Mouse (Mus musculus) heart, adult 10 weeks (tissue): Measurements from ENCODE around the gene Knstrn. TPM values are rescaled to one million over a fixed set of nuclear protein-coding genes. Genes with fewer than 3 reads are reported as not detected.

Source experiments
- polyA plus RNA-seq: library from polyadenylated mRNA; stranded (reverse); fragments of 350-450 nt; fragmentation: Illumina TruSeq; extraction: RNeasy Lipid Tissue Mini Kit (QIAGEN cat#74804); gene quantifications from one replicate; pipeline ENCODE4 v1.2.3, GENCODE M21; 2014; ENCODE audit warnings: low read depth, low replicate concordance

Gene Knstrn
- polyA plus RNA-seq, result 0.86 TPM

DNA sequence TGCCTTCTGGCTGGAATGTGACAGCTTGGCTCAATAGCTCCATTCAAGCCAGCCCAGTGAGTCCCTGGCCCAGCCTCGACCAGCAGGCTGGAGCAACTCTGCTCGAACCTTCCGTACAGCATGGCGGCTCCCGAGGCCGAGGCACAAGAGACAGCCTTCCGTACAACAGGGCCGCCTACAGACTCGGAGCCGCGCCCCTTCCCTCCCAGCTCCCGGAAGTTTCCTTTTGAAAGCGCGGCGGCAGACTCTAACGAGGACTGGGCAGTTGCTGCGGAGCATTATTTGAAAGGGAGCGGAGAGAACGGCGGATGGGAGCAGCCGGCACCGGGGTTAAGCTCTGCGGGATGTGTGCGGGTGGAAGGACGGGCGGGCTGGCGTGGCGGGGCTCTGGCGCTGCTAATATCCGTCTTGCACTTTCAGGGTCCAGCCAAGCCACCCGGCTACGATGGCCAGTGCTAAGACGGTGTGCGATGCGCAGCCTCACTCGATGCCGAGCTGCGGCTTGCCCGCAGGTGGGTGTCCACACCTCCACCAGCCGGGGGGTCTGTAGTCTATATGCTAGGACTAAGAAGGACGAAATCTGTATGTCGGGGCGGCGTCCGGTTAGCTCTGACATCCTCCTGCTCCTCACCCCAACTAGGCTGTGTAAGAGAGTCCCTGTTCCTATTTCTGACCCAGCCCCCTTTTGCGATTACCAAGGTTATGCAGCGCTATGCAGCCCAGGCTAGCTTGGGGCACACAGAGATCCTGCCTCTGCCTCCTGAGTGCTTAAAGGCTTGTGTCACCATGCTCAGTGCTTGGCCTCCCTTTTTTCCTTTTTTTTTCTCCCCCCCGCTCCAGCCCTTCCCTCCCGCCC lies at the start of gene Knstrn:
TSS of gene Knstrn (plus strand) at position 23 of the 856 bp plus-strand sequence.

DNA sequence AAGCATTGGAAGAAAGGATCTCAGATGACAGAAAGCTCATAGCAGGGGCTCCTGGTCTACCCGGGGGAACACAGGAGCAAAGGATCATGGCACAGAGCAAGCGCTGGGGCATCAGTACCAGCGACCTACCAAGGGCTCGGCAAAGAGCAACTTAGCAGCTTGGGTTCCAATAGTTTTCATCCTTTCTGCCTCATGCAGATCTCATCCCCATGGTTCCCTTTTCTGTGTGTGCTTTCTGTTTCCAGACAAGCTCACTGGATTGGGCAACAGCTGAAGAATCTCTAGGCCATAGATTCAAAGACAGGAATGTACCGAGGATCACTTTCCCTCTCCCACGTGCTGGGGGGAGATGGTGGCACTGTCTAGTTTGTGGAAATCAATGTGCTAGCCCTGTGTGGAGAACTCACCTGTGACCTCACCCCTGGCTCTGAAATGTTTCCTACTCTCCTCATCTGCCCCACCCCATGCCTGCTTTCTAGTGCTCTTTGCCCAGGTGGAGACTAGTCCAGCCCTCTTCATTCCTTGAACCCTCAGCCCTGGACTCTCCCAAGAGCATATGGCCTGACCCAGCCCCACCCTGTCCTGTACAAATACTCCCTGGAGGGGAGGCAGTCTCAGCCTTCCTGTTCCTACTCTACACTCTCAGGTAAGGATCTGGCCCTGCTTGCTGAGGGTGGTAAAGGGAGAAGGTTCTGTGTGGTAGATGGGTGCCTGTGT lies 41.5 kb upstream of the Knstrn start, which contains the start of gene Phgr1:
TSS of gene Phgr1 (plus strand) at position 612 of the 717 bp plus-strand sequence.

DNA sequence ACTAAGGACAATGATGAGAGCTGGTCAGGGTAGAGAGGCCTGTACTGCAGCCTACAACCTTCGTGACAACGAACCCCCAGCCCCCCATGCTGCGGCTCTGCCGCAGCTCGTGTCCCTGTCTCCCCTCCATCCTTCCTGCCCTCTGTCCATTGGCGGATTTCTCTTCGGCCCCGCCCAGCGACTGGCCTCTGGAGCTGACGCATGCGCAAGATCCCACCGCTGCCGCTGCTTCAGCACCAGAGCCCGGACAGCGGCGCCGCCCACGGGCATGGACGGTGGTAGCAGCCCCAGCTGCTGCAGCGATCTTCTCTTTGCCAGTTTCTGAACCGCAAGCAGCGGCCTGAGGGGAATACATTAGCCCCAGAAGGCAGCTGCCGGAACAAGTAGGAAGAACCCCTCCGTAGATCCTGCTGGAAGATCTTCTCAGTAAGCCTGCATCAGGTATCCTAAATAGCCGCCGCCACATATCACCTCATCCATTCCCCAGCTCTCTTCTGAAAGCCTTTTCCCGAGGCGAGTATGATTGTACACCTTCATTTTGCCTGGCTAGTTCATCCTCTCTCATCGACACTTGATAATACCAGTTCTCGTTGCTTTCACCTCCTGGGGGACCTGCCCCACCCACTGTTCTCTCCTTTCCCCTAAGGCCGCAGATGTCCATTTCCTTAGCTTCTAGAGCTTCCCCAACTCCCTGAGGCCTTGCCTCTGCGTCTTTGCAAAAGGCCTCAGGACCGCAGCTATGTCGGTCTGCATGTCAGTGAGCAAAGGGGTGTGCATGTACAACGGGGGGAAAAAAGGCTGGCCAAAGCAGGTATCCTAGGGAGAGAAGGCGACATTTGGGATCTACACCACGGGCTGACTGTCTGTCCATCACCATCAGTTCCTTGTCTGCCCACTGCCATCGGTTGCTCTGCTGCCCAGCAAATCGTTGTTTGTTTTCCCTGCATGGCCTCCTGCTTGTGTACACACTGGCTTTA lies 34.0 kb upstream of the Knstrn start, which contains the start of gene Disp2:
TSS of gene Disp2 (plus strand) at position 216 of the 977 bp plus-strand sequence.

DNA sequence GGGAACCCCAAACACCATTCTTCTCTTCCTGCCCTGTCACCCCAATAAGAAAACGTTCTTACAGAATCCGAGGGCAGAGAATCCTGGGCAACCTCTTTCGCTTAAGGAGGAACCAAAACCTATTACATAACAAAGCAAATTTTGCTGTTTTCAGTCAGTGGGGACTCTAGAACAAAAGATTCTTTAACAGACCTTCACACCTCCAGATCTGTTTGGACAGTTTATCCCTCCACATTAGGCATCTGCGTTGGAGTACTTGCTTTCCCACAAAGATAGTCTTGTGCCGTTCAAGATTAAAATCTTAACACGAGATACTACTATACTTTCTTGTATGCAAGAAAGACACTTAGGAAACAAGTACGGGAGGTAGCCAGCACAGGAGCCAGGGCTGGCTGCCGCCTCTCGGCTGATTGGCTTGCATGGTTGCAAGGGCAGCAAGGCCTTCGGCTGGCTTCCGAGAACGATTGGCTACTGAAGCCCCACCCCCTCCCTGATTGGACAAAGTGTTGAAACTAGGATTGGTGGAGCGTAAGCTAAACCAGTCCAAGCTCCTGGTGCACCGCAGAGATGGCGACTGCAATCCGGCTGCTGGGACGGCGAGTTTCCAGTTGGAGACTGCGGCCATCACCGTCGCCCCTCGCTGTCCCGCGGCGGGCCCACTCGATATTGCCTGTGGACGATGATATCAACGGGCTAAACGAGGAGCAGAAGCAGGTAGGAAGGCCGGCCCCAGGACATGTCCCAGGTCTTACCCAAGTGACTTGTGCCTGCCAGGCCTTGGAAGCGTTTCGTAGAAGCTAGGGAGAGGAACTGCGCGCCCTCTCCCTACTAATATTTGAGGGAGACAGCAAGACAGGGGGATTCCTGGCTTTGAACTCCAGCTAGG lies 47.9 kb downstream of the Knstrn start, which contains the start of gene Ivd:
TSS of gene Ivd (plus strand) at position 501 of the 886 bp plus-strand sequence.

GRCm38 (mm10) chr2:118899981-118900825 lies 86.4 kb downstream of the Knstrn start, which contains the start of gene Bahd1:
Gene Bahd1 (plus strand): TSS chr2:118900377.

Other genes starting within 250 kb of the Knstrn start
- gene Bub1b, start 215.8 kb upstream of the Knstrn start, polyA plus RNA-seq, result 0.58 TPM
- 15.7 TPM for gene Pak6, start 150.7 kb upstream of the Knstrn start, polyA plus RNA-seq
- gene Ankrd63, start 110.0 kb upstream of the Knstrn start, polyA plus RNA-seq, result 1.6 TPM
- 2.8 TPM for gene Plcb2, start 85.6 kb upstream of the Knstrn start, polyA plus RNA-seq
- gene Inafm2, start 68.2 kb upstream of the Knstrn start, polyA plus RNA-seq, result 18.1 TPM
- gene Ccdc9b, start 51.3 kb upstream of the Knstrn start, polyA plus RNA-seq, result 25.3 TPM
- gene Phgr1, start 41.2 kb upstream of the Knstrn start, polyA plus RNA-seq, result not detected
- gene Disp2, start 34.3 kb upstream of the Knstrn start, polyA plus RNA-seq, result not detected
- 343 TPM for gene Ivd, start 48.0 kb downstream of the Knstrn start, polyA plus RNA-seq
- gene Bahd1, start 86.4 kb downstream of the Knstrn start, polyA plus RNA-seq, result 9.3 TPM
- 6.8 TPM for gene Chst14, start 112.5 kb downstream of the Knstrn start, polyA plus RNA-seq
- gene Ccdc32, start 215.4 kb downstream of the Knstrn start, polyA plus RNA-seq, result 12.2 TPM
- 3.5 TPM for gene Rpusd2, start 220.8 kb downstream of the Knstrn start, polyA plus RNA-seq
- 0.08 TPM for gene Knl1, start 233.1 kb downstream of the Knstrn start, polyA plus RNA-seq